Mouse (Mus musculus): ENCODE results near the gene Cfap73. TPM values are rescaled to one million over a fixed set of nuclear protein-coding genes. Genes with fewer than 3 reads are reported as not detected.

The Cfap73 gene
- total and polyA plus RNA-seq, 3 experiments: 0.26 TPM; not detected in 2

DNA sequence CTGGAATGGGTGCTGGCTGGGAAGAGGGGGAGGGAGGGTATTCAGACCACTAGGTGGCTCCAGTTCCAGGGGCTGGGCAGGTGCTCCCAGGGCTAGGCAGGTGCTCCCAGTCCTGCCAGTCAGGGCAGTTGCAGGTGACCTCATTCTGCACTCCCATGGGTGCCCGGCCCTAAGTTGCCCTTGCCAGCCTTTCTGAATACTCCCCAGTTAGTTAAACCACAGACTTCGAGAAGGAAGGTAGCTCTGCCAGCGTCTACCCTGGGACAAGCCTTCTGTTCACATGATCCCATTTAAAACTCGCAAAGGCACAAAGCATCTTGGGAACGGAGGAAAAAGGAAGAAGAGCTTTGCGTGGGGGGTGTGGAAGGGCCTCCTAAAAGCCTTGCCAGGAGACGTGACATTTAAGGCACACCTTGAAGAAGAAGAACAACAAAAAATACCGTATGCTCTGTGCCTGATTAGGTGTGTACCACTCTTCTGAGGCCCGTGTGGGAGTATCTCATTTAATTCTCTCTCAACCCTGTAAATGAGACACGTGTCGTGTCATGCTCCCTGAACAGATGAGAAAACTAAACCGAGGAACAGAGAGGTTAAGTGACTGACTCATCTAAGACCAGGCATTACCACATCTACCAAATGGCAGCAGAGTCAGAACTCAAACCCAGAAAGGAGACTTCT, 13.9 kb upstream of the Cfap73 start (continued):
- TF ChIP-seq MYC (IDR thresholded peaks at IDR 0.05; ENCODE audit: low read depth, low read length) (peak; percentile 84), ZKSCAN1 (IDR thresholded peaks at IDR 0.05; ENCODE audit: borderline replicate concordance, low read depth, low read length) (no peak), MAX (IDR thresholded peaks at IDR 0.05; ENCODE audit: low read length) (peak; percentile 70), BHLHE40 (IDR thresholded peaks at IDR 0.05; ENCODE audit: low read depth, low read length) (peak; percentile 74), CHD2 (IDR thresholded peaks at IDR 0.05; ENCODE audit: low read length) (0 out of 2 replicates have a peak, but pooled peaks have one; percentile 27), UBTF (IDR thresholded peaks at IDR 0.05; ENCODE audit: low read depth, low read length) (no peak), ELF1 (IDR thresholded peaks at IDR 0.05; ENCODE audit: low read depth, low read length) (0 out of 2 replicates have a peak, but pooled peaks have one; percentile 23), MEF2A (IDR thresholded peaks at IDR 0.05; ENCODE audit: borderline replicate concordance, low read depth, low read length) (no peak), E2F4 (IDR thresholded peaks at IDR 0.05; ENCODE audit: insufficient replicate concordance, low read depth, low read length) (no peak)

DNA sequence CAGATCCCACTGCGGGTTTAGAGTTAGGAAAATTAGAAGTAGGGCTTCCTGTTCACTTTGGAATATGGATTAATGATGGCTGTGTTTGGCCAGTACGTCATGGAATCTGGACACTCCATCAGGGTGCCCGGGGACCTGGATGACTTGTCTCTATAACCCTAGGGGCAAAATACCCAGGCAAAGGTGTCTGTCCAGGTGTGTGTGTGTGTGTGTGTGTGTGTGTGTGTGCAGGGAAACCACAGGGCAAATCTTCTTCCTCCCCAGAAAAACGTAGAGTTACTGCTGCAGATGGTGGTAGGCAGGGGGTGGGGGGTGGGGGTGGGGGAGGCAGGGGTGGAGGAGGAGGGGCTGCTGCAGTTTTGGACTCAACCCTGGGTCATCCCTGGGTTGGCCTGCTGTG, 13.3 kb upstream of the Cfap73 start:
- Histone ChIP-seq H3K79me2 (replicated peaks; ENCODE audit: control insufficient read depth, extremely low read depth, insufficient read depth, poor library complexity, severe bottlenecking) (no peaks in the 10 kb centered on the region), H3K9me3 (replicated peaks; ENCODE audit: low read length) (no peaks in the 10 kb centered on the region), H3K27ac (ENCODE audit: insufficient read depth, low read depth) (no peak overlapping the region), H3K27me3 (replicated peaks) (no peaks in the 10 kb centered on the region), H3K36me3 (replicated peaks in 1 of 2; ENCODE audit: control insufficient read depth in 1 of 2, insufficient read depth in 1 of 2, low read length in 1 of 2) (no peaks in the 10 kb centered on the region), H3K4me1 (ENCODE audit: control insufficient read depth in 1 of 2, insufficient read depth in 2 of 2) (peaks cover 27 to 60% of the 10 kb centered on the region in 2 experiments), H3K4me2 (ENCODE audit: insufficient read depth, low read depth, poor library complexity, severe bottlenecking) (no peak overlapping the region), H3K4me3 (replicated peaks in 1 of 3; ENCODE audit: low read depth in 2 of 3, low read length in 2 of 3, poor library complexity in 1 of 3) (no peak overlapping the region), H3K9ac (ENCODE audit: insufficient read depth, low read depth) (no peak overlapping the region)
- in situ Hi-C loops (cut with MboI; ENCODE audit: low pct_ligation_motif_present, low pct_unique_long_range_greater_than_20kb, low sequenced_read_pairs) (no loop called here), dilution Hi-C loops (cut with MboI; ENCODE audit: extremely low pct_ligation_motif_present, extremely low pct_unique_long_range_greater_than_20kb, low sequenced_read_pairs) (no loop called here)
- 0 out of 2 replicates have a peak, but pooled peaks have one; percentile 2 for TF ChIP-seq TCF12 (IDR thresholded peaks at IDR 0.05; ENCODE audit: low read depth, low read length)
- no peak for TF ChIP-seq MAZ (IDR thresholded peaks at IDR 0.05; ENCODE audit: low read depth, low read length)
- no peak for DNase-seq (ENCODE audit: extremely low read depth)

DNA sequence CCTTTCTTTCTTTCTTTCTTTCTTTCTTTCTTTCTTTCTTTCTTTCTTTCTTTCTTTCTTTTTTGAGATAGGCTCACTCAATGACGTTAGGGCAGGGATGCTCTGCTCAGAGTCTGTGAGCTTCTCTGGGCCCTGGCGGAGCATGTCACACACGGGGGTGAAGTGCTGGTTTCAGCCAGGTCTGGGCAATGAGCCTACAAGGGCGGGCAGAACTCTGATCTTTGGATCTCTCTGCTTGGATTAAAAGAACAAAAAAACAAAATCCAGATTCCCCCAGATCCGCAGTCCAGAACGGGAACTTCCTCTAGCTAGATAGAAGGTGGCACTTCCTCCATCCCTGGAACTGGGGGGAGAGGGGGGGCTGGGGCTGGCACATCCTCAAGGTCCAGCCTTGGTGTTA, 11.8 kb upstream of the Cfap73 start:
- Histone ChIP-seq H3K27ac (ENCODE audit: insufficient read depth, low read depth) (no peak overlapping the region), H3K9ac (ENCODE audit: insufficient read depth, low read depth) (no peak overlapping the region), H3K36me3 (replicated peaks in 1 of 2; ENCODE audit: control insufficient read depth in 1 of 2, insufficient read depth in 1 of 2, low read length in 1 of 2) (no peaks in the 10 kb centered on the region), H3K27me3 (replicated peaks) (no peaks in the 10 kb centered on the region), H3K9me3 (replicated peaks; ENCODE audit: low read length) (no peaks in the 10 kb centered on the region), H3K79me2 (replicated peaks; ENCODE audit: control insufficient read depth, extremely low read depth, insufficient read depth, poor library complexity, severe bottlenecking) (no peaks in the 10 kb centered on the region), H3K4me2 (ENCODE audit: insufficient read depth, low read depth, poor library complexity, severe bottlenecking) (no peak overlapping the region), H3K4me3 (replicated peaks in 1 of 3; ENCODE audit: low read depth in 2 of 3, low read length in 2 of 3, poor library complexity in 1 of 3) (no peak overlapping the region), H3K4me1 (ENCODE audit: control insufficient read depth in 1 of 2, insufficient read depth in 2 of 2) (peaks cover 20 to 45% of the 10 kb centered on the region in 2 experiments)
- DNase-seq (ENCODE audit: extremely low read depth): no peak
- dilution Hi-C loops (cut with MboI; ENCODE audit: extremely low pct_ligation_motif_present, extremely low pct_unique_long_range_greater_than_20kb, low sequenced_read_pairs) (no loop called here), in situ Hi-C loops (cut with MboI; ENCODE audit: low pct_ligation_motif_present, low pct_unique_long_range_greater_than_20kb, low sequenced_read_pairs) (no loop called here)
- TF ChIP-seq USF2 (conservative IDR thresholded peaks at IDR 0.05; ENCODE audit: low read depth, low read length): no peak
- no peak for TF ChIP-seq E2F4 (IDR thresholded peaks at IDR 0.05; ENCODE audit: insufficient replicate concordance, low read depth, low read length)
- no peak for TF ChIP-seq POLR2A (IDR thresholded peaks at IDR 0.05; ENCODE audit: low read depth, low read length)
- TF ChIP-seq BHLHE40 (IDR thresholded peaks at IDR 0.05; ENCODE audit: low read depth, low read length): no peak
- TF ChIP-seq POLR2AphosphoS2 (IDR thresholded peaks at IDR 0.05; ENCODE audit: low read depth, low read length): no peak
- no peak for TF ChIP-seq ZMIZ1 (IDR thresholded peaks at IDR 0.05; ENCODE audit: low read depth, low read length)
- TF ChIP-seq TCF12 (IDR thresholded peaks at IDR 0.05; ENCODE audit: low read depth, low read length): no peak
- TF ChIP-seq SMC3 (IDR thresholded peaks at IDR 0.05; ENCODE audit: low read depth, low read length): no peak
- no peak for TF ChIP-seq MAFK (IDR thresholded peaks at IDR 0.05; ENCODE audit: insufficient replicate concordance, low read length)
- no peak for TF ChIP-seq SIN3A (IDR thresholded peaks at IDR 0.05; ENCODE audit: low read length)
- no peak for TF ChIP-seq ZNF384 (IDR thresholded peaks at IDR 0.05; ENCODE audit: low read depth, low read length)
- TF ChIP-seq ELF1 (IDR thresholded peaks at IDR 0.05; ENCODE audit: low read depth, low read length): no peak

Data from CH12.LX (cell line).